2 mouse cellular contexts compared by ENCODE assay signal in genomic region chr13:19570166-19570565, GRCm38 (mm10). TPM values are rescaled to one million over a fixed set of nuclear protein-coding genes. Genes with fewer than 3 reads are reported as not detected.
"Had no signal": no experiment of that assay in that cellular context is flagged by ENCODE, and none has a peak within 500 bp of the region (broad histone marks: within the 10 kb centered on the region; RNA-seq: fewer than 3 reads in every experiment).

No protein-coding gene starts in this region.

RNA-seq across cellular contexts. Expression of gene Epdr1, which starts 49.6 kb away (rescaled TPM):
- total RNA-seq: neutrophil, adult 5-6 weeks had no signal

RNA-seq across cellular contexts. Expression of gene Sfrp4, which starts 52.7 kb away (rescaled TPM):
- total RNA-seq: neutrophil, adult 5-6 weeks had no signal
- polyA plus RNA-seq: testis, adult 2 months had no signal
